ENCODE assay signal across 9 mouse cellular contexts in the genomic region with DNA sequence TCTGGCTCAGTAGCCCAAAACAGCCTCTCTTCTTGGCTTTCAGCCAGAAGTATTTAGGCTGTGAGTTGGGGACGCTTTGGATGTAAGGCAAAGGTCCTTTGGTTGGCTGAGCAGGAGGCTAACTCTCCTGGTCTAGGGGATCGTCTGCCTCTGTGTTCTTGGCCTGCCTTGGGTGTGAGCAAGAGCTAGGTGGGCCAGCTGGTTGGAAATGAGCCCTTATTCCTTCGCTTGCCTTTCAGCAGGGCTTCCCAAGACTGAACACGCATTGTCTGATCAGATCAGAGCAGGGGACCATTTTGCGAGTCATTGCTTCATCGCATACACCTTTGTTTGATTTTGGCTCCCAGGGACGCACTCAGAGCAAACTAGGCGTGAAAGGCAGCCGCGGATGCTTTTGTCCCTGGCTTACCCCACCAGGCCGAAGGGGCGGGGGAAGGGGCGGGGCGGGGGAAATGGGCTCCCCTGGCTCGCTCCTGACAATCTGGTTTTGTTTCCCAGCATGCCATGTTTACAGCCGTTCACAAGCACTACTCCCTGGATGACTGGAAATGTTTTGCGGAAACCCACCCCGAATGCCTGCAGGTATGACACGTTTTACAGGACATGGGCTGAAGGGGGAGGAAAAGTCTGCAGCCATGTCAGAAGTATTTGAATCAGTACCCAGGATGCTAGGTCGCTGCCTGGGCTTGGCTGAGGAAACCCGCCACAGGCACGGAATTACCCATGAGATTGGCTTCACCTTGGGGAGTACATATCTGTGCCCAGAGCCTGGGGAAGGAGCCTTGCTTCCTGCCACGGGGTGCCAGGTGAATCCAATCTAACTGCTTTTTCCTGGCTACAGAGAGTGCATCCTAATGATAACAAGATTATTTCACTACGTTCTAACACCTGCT. TPM values are rescaled to one million over a fixed set of nuclear protein-coding genes. Genes with fewer than 3 reads are reported as not detected.
DNase-seq lines count a peak whose midpoint lies in the region; ATAC-seq and TF ChIP-seq lines count a peak whose summit lies in the region.
"Had no signal": no experiment of that assay in that cellular context is flagged by ENCODE, and none has a peak within 500 bp of the region (broad histone marks: within the 10 kb centered on the region; RNA-seq: fewer than 3 reads in every experiment).

No protein-coding gene starts in this region.

- no peaks in the 10 kb centered on the region for H3K36me3 ChIP-seq in testis, adult 2 months (ENCODE audit: control insufficient read depth, insufficient read depth, low read length)
- H3K36me3 ChIP-seq in forebrain, embryonic 14.5 days (ENCODE audit: control insufficient read depth, insufficient read depth, low read length): no peaks in the 10 kb centered on the region
- no peaks in the 10 kb centered on the region for H3K36me3 ChIP-seq in lung, embryonic 16.5 days (ENCODE audit: control insufficient read depth, insufficient read depth, low read length)

- TF ChIP-seq CTCF in testis, adult 2 months (IDR thresholded peaks at IDR 0.05; ENCODE audit: control insufficient read depth, insufficient read depth, insufficient replicate concordance, low read depth, low read length): no peak

- H3K9me3 ChIP-seq in forebrain, embryonic 14.5 days (replicated peaks; ENCODE audit: control insufficient read depth, low read length): no peaks in the 10 kb centered on the region
- no peaks in the 10 kb centered on the region for H3K9me3 ChIP-seq in lung, embryonic 16.5 days (ENCODE audit: control insufficient read depth, low read length)
- H3K9me3 ChIP-seq: megakaryocyte, embryonic 14.5 days had no signal

- 3% methylated on average over 24 of the region's 24 CpGs for WGBS in forebrain, embryonic 14.5 days
- WGBS in lung, embryonic 16.5 days: 8% methylated on average over 24 of the region's 24 CpGs

- peak overlapping the region; percentile 36 for H3K4me3 ChIP-seq in testis, adult 2 months (ENCODE audit: control insufficient read depth, low read depth, low read length)
- peak overlapping the region; percentile 23 for H3K4me3 ChIP-seq in forebrain, embryonic 14.5 days (ENCODE audit: low read depth, low read length)
- H3K4me3 ChIP-seq in lung, embryonic 16.5 days (ENCODE audit: low read length): peak overlapping the region; percentile 43
- H3K4me3 ChIP-seq: megakaryocyte, embryonic 14.5 days had no signal

- no peaks in the 10 kb centered on the region for H3K27me3 ChIP-seq in testis, adult 2 months (ENCODE audit: control insufficient read depth, insufficient read depth, low read length)
- no peaks in the 10 kb centered on the region for H3K27me3 ChIP-seq in forebrain, embryonic 14.5 days (replicated peaks; ENCODE audit: control insufficient read depth, insufficient read depth, low read length)
- H3K27me3 ChIP-seq in lung, embryonic 16.5 days (ENCODE audit: control insufficient read depth, insufficient read depth, low read depth, low read length): no peaks in the 10 kb centered on the region
- H3K27me3 ChIP-seq: megakaryocyte, embryonic 14.5 days had no signal

- no peak for DNase-seq in testis, postnatal 10 days (ENCODE audit: low spot score)
- DNase-seq in forebrain, embryonic 14.5 days (ENCODE audit: low spot score): peak; percentile 81
- peak; percentile 51 for DNase-seq in kidney, adult 11 months
- peak; percentile 60 for DNase-seq in yolk sac, embryonic 10.5 days (ENCODE audit: low spot score)
- no peak for DNase-seq in gastrocnemius, postnatal 4 days (ENCODE audit: low spot score in 2 of 2)
- DNase-seq in frontal cortex, postnatal 36 days (ENCODE audit: low spot score in 2 of 2): no peak

- H3K27ac ChIP-seq in testis, adult 2 months (ENCODE audit: control insufficient read depth, insufficient read depth, low read depth, low read length): no peak overlapping the region
- peak overlapping the region; percentile 52; the same call in 1 of the 2 replicates for H3K27ac ChIP-seq in forebrain, embryonic 14.5 days (ENCODE audit: low read depth, low read length)
- peak overlapping the region; percentile 34; the same call in 1 of the 2 replicates for H3K27ac ChIP-seq in lung, embryonic 16.5 days (ENCODE audit: low read length)

- peak; percentile 86 for ATAC-seq in forebrain, embryonic 14.5 days
- ATAC-seq in lung, embryonic 16.5 days (ENCODE audit: low read depth): peak; percentile 77; the same call in 1 of the 2 replicates

- peaks cover 12% of the 10 kb centered on the region for H3K4me1 ChIP-seq in testis, adult 2 months (ENCODE audit: control insufficient read depth, insufficient read depth, low read length)
- peaks cover 19% of the 10 kb centered on the region for H3K4me1 ChIP-seq in forebrain, embryonic 14.5 days (ENCODE audit: control insufficient read depth, insufficient read depth, low read length)
- H3K4me1 ChIP-seq in lung, embryonic 16.5 days (replicated peaks; ENCODE audit: control insufficient read depth, insufficient read depth, low read length): peaks cover 26% of the 10 kb centered on the region

- peak overlapping the region; percentile 50 for H3K9ac ChIP-seq in forebrain, embryonic 14.5 days (ENCODE audit: low read length)
- H3K9ac ChIP-seq in lung, embryonic 16.5 days (ENCODE audit: low read length): peak overlapping the region; percentile 57

- TF ChIP-seq POLR2A in testis, adult 2 months (IDR thresholded peaks at IDR 0.05; ENCODE audit: control insufficient read depth, low read depth, low read length): no peak

- H3K4me2 ChIP-seq in forebrain, embryonic 14.5 days (ENCODE audit: low read length): peak overlapping the region; percentile 48
- peak overlapping the region; percentile 71 for H3K4me2 ChIP-seq in lung, embryonic 16.5 days (ENCODE audit: low read depth, low read length)

RNA-seq across cellular contexts. Expression of gene Gmpr, which starts 9.5 kb away (rescaled TPM):
- polyA plus RNA-seq in testis, adult 2 months (2012; rRNA removed): 6.4 and 7.4 TPM in 2 replicates
- 24.3 and 25.7 TPM in 2 replicates for polyA plus RNA-seq in forebrain, embryonic 14.5 days (2014; fragmentation: Nextera tagmentation; extraction: Ambion mirVana)
- 23.4 and 29.2 TPM in 2 replicates for polyA plus RNA-seq in lung, embryonic 16.5 days (2015; fragmentation: Nextera tagmentation; extraction: Ambion mirVana)
- 100 to 1,000 TPM; 164 to 171 TPM for total RNA-seq in gastrocnemius, postnatal 4 days (2021)

Comparison
In these comparisons a context has a peak if more than half of its experiments do, and no peak if none do; other contexts are left out.
1. DNase-seq: peak in forebrain, embryonic 14.5 days (single experiment), kidney, adult 11 months (single experiment) and yolk sac, embryonic 10.5 days (single experiment); none in testis, postnatal 10 days (single experiment), gastrocnemius, postnatal 4 days (0 of 2) and frontal cortex, postnatal 36 days (0 of 2).
2. Peak in every context shown above with its lines, with median percentiles within 50 percentile points of each other: H3K4me3 ChIP-seq.